Mouse (Mus musculus): ENCODE results near the gene Uncx. TPM values are rescaled to one million over a fixed set of nuclear protein-coding genes. Genes with fewer than 3 reads are reported as not detected.
A peak's percentile ranks its signal among the peaks of the same experiment; 100 is the strongest.

Uncx gene
- 0.09 TPM in 1 of 2 replicates, not detected in the other for polyA plus RNA-seq (2016; fragmentation: Nextera tagmentation; extraction: Ambion mirVana)

DNA sequence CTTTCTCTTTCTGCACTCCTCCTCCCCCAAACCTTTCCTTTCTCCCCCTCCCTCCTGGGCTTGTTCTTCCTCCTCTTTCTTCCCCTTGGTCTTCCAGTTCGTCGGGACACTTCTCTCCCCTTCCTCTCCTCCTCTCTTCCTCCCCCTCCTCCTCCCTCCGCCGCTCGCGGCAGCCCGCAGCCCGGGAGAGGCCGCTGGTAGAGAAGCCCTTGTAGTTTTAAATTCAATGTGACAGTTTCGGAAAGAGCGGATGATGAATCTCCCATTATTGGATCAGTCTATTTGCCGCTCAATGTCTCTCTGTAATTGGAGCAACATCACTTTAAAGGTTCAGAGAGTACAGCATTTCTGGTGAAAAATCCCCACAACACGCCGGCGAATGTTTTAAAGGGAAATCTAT is at the start of gene Uncx:
Gene Uncx, plus strand, starts transcription at position 281 of the 400 bp plus-strand sequence.
- WGBS = under 1% methylated on average over 15 of the region's 15 CpGs
- peaks cover 13% of the 10 kb centered on the region; the same call in 1 of the 2 replicates for H3K4me1 ChIP-seq (replicated peaks)
- H3K9me3 ChIP-seq (replicated peaks) = no peaks in the 10 kb centered on the region
- H3K9ac ChIP-seq = no peak within 1 kb of the TSS
- H3K27me3 ChIP-seq (replicated peaks) = peaks cover 85% of the 10 kb centered on the region
- H3K27ac ChIP-seq (ENCODE audit: poor library complexity, severe bottlenecking) = no peak within 1 kb of the TSS
- peak within 1 kb of the TSS; percentile 29; the same call in 1 of the 2 replicates for H3K4me2 ChIP-seq
- H3K36me3 ChIP-seq = no peaks in the 10 kb centered on the region
- no peak for ATAC-seq (ENCODE audit: insufficient number of reproducible peaks, low FRiP score)
- peak within 1 kb of the TSS; percentile 19 for H3K4me3 ChIP-seq

DNA sequence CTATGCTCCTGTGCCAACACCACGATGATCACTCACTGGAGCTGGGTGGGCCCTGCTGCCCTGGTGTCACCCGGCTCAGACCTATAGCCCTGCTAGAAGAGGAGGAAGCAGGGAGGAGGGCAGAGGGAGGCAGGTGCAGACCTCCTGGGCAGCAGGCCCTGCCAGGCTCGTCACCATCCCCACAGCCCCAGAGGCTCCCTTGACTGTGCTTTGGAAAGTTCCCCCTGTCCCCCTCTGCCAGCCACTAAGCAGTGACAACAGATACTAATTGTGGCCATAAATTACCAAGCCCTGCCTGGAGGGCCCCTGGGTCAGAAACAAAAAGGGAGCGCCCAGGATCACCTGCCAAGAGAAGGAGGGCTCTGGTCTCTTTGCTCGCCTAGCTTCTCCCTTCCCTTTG is 49.6 kb upstream of the Uncx start:
- Histone ChIP-seq H3K27ac (ENCODE audit: poor library complexity, severe bottlenecking) (no peak overlapping the region), H3K4me1 (replicated peaks) (peaks cover 7% of the 10 kb centered on the region; the same call in 1 of the 2 replicates), H3K9ac (no peak overlapping the region), H3K9me3 (replicated peaks) (no peaks in the 10 kb centered on the region), H3K27me3 (replicated peaks) (peaks cover 66% of the 10 kb centered on the region), H3K36me3 (no peaks in the 10 kb centered on the region), H3K4me3 (no peak overlapping the region), H3K4me2 (no peak overlapping the region)
- no peak for ATAC-seq (ENCODE audit: insufficient number of reproducible peaks, low FRiP score)
- 64% methylated on average over 5 of the region's 5 CpGs for WGBS

DNA sequence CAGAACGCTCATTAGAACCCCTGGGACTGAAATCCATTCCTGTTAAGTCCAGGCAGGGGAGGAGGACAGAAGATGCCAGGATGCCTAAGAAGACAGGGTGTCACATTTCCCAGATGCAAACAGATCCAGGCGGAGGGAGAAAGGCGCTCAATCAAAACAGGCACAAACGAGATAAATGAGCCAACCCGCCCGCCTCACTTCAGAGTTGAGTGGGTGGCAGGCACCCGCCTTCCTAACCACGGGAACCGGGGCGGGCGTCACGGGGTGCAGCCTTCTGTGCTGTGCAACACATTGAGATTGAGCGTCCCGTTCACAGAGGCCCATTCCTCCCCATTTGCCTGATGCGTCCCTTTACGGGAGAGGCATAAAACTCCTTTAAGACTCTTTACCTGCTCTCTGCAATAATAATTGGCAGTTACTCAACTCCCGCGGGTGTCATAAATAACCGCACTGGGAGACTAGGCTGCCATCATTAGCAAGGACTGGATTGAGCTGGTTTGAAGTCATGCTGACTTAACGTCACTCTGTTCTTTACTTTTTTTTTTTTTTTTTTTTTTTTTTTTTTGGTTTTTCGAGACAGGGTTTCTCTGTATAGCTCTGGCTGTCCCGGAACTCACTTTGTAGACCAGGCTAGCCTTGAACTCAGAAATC is 48.1 kb upstream of the Uncx start:
- Histone ChIP-seq H3K4me3 (no peak overlapping the region), H3K4me2 (0 out of 2 replicates have a peak overlapping the region, but pooled peaks have one; percentile 4), H3K27ac (ENCODE audit: poor library complexity, severe bottlenecking) (no peak overlapping the region), H3K9me3 (replicated peaks) (no peaks in the 10 kb centered on the region), H3K9ac (no peak overlapping the region), H3K4me1 (replicated peaks) (peaks cover 7% of the 10 kb centered on the region; the same call in 1 of the 2 replicates), H3K36me3 (no peaks in the 10 kb centered on the region), H3K27me3 (replicated peaks) (peaks cover 69% of the 10 kb centered on the region)
- ATAC-seq (ENCODE audit: insufficient number of reproducible peaks, low FRiP score) = no peak
- WGBS = 36% methylated on average over 22 of the region's 22 CpGs

DNA sequence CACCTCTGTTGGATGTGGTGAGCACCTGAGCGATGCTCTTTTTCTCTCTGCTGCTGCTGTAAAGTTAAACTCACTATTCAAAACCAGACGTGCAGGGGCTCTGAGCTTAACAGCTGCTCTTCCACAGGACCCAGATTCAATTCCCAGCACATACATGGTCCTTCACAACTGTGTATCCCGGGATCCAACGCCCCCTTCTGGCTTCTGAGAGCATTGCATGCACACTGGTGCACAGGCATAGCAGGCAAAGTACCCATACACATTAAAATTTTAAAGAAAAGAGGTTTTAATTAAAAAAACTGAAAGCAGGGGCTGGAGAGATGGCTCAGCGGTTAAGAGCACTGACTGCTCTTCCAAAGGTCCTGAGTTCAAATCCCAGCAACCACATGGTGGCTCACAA is 46.4 kb upstream of the Uncx start:
- no peaks in the 10 kb centered on the region for H3K9me3 ChIP-seq (replicated peaks)
- H3K36me3 ChIP-seq = no peaks in the 10 kb centered on the region
- 53% methylated on average over 5 of the region's 5 CpGs for WGBS
- H3K27me3 ChIP-seq (replicated peaks) = peaks cover 73% of the 10 kb centered on the region
- no peak overlapping the region for H3K27ac ChIP-seq (ENCODE audit: poor library complexity, severe bottlenecking)
- no peak overlapping the region for H3K9ac ChIP-seq
- no peak overlapping the region for H3K4me3 ChIP-seq
- no peak for ATAC-seq (ENCODE audit: insufficient number of reproducible peaks, low FRiP score)
- H3K4me1 ChIP-seq (replicated peaks) = peaks cover 7% of the 10 kb centered on the region; the same call in 1 of the 2 replicates
- H3K4me2 ChIP-seq = no peak overlapping the region

DNA sequence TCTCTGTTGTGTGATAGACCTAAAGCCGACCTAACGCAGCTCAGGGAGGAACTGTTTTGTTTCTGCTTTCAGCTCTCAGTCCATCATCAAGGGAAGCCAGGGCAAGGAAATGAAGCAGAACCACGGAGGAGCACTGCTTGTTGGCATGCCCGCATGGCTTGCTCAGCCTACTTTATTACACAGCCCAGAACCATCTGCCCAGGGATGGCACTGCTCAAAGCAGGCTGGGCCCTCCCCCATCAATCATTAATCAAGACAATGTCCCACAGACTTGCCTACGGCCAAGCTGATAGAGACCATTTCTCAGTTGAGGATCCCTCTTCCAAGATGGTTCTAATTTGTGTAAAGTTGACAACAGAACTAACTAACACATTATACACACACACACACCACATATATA is 44.5 kb upstream of the Uncx start:
- Histone ChIP-seq H3K27me3 (replicated peaks) (peaks cover 71% of the 10 kb centered on the region), H3K36me3 (no peaks in the 10 kb centered on the region), H3K4me1 (replicated peaks) (peaks cover 7% of the 10 kb centered on the region; the same call in 1 of the 2 replicates), H3K27ac (ENCODE audit: poor library complexity, severe bottlenecking) (no peak overlapping the region), H3K9ac (no peak overlapping the region), H3K4me2 (no peak overlapping the region), H3K9me3 (replicated peaks) (no peaks in the 10 kb centered on the region), H3K4me3 (no peak overlapping the region)
- WGBS = 45% methylated on average over 5 of the region's 5 CpGs
- ATAC-seq (ENCODE audit: insufficient number of reproducible peaks, low FRiP score) = no peak

DNA sequence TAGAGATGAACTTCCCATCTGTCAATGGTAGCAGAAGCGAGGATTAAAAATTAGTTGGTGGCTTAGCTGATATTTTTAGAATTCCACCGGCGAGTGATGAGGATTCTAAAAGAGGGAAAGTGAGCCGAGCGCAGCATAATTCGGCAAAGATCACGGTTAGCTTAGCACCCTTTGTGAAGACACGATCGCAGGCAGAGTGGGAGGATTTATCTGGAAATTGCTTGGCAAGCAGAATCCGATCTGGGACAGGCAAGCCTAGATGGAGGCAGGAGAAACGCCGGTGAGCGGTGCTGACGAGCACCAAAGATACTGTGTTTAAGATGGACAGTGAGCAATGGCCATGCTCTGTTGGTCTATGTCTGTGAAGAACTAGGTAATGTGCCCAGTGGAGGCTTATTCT is 41.0 kb upstream of the Uncx start:
- no peak overlapping the region for H3K27ac ChIP-seq (ENCODE audit: poor library complexity, severe bottlenecking)
- WGBS = 74% methylated on average over 14 of the region's 14 CpGs
- no peaks in the 10 kb centered on the region for H3K4me1 ChIP-seq (replicated peaks)
- H3K36me3 ChIP-seq = no peaks in the 10 kb centered on the region
- no peak for ATAC-seq (ENCODE audit: insufficient number of reproducible peaks, low FRiP score)
- peaks cover 54% of the 10 kb centered on the region for H3K27me3 ChIP-seq (replicated peaks)
- H3K4me3 ChIP-seq = no peak overlapping the region
- H3K4me2 ChIP-seq = no peak overlapping the region
- H3K9ac ChIP-seq = no peak overlapping the region
- no peaks in the 10 kb centered on the region for H3K9me3 ChIP-seq (replicated peaks)

DNA sequence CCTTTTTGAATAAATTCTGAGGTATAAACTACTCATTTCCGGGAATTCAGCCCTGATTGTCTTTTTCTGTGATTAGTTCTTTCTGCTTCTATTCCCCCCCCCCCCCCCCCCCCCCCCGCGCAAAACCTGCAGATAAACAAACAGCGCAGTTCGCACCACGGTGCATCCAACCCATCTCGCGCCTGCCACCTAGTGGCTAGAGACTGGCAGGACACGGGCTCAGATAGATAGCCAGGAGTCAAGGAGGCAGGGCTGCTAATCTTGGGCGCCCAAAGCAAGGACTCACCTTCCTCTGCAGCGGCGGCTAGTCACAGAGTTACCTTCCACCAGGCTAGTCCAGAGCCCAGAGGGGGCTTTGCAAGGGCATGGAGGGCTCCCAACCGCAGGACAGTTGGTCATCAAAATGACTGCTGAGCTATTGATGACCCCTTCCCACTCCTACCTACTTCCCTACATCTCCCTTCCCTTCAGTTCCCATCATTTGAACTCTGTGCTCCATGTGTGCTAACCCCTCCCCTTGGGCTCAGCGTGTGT is 38.2 kb upstream of the Uncx start:
- no peaks in the 10 kb centered on the region for H3K4me1 ChIP-seq (replicated peaks)
- peaks cover 58% of the 10 kb centered on the region for H3K27me3 ChIP-seq (replicated peaks)
- 8% methylated on average over 12 of the region's 14 CpGs for WGBS

DNA sequence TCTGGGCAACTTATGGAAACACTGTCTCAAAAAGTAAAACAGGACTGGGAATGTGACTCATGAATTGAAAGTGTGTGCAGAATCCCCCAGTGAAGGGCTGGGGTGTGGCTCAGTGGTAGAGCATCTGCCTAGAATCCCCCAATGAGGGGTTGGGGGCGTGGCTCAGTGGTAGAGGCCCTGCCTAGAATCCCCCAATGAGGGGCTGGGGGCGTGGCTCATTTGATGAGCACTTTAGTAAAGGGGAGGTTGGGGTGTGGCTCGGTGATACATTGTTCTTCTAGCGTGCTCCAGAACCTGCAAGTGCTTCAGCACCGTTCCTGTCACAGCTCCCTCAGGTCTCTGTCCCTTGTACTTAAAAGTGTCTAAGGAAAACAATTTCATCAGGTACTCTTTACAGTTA is 37.1 kb upstream of the Uncx start:
- ATAC-seq (ENCODE audit: insufficient number of reproducible peaks, low FRiP score) = no peak
- Histone ChIP-seq H3K4me2 (no peak overlapping the region), H3K4me3 (no peak overlapping the region), H3K36me3 (no peaks in the 10 kb centered on the region), H3K27me3 (replicated peaks) (peaks cover 59% of the 10 kb centered on the region), H3K27ac (ENCODE audit: poor library complexity, severe bottlenecking) (no peak overlapping the region), H3K9me3 (replicated peaks) (no peaks in the 10 kb centered on the region), H3K9ac (no peak overlapping the region), H3K4me1 (replicated peaks) (no peaks in the 10 kb centered on the region)
- WGBS = 20% methylated on average over 5 of the region's 5 CpGs

More for the DNA sequence above, 38.2 kb upstream of the Uncx start:
- H3K27ac ChIP-seq (ENCODE audit: poor library complexity, severe bottlenecking) = no peak overlapping the region
- no peaks in the 10 kb centered on the region for H3K9me3 ChIP-seq (replicated peaks)
- no peak for ATAC-seq (ENCODE audit: insufficient number of reproducible peaks, low FRiP score)
- H3K4me3 ChIP-seq = no peak overlapping the region
- no peaks in the 10 kb centered on the region for H3K36me3 ChIP-seq
- H3K9ac ChIP-seq = no peak overlapping the region
- no peak overlapping the region for H3K4me2 ChIP-seq

DNA sequence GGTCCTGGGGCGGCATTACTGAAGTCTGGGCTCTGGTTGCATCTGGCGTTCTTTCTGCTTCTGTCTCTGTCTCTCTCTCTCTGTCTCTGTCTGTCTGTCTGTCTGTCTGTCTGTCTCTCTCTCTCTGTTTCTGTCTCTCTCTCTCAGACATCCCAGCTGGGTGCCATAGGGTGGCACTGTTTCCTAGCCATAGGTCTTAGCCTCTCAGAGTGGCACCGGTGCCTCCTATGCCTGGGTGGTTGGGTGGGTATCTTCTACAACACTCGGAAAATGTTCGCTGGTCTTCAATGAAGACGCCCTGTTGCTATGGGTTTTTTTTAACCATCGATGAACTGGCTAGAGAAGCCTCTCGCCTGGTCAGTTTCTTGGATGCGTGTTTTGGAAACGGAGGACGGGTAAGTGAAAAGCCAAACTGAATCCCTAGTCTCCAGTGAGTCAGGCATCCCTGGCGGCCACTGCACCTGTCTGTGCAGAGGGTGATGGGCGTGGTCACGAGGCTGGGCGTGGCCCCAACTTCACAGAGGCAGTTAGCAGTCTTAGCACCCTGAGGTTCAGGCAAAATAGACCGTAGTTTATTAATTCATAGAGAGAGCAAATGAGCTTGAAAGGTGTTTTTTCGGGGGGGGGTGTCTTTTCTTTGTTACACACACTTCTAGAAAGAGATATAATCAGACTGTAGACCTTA is 32.5 kb upstream of the Uncx start:
- Histone ChIP-seq H3K36me3 (no peaks in the 10 kb centered on the region), H3K4me2 (no peak overlapping the region), H3K9me3 (replicated peaks) (no peaks in the 10 kb centered on the region; the same call in 1 of the 2 replicates), H3K4me1 (replicated peaks) (no peaks in the 10 kb centered on the region), H3K9ac (no peak overlapping the region), H3K27me3 (replicated peaks) (peaks cover 40% of the 10 kb centered on the region), H3K27ac (ENCODE audit: poor library complexity, severe bottlenecking) (no peak overlapping the region), H3K4me3 (no peak overlapping the region)
- WGBS = 18% methylated on average over 17 of the region's 17 CpGs
- ATAC-seq (ENCODE audit: insufficient number of reproducible peaks, low FRiP score) = no peak

DNA sequence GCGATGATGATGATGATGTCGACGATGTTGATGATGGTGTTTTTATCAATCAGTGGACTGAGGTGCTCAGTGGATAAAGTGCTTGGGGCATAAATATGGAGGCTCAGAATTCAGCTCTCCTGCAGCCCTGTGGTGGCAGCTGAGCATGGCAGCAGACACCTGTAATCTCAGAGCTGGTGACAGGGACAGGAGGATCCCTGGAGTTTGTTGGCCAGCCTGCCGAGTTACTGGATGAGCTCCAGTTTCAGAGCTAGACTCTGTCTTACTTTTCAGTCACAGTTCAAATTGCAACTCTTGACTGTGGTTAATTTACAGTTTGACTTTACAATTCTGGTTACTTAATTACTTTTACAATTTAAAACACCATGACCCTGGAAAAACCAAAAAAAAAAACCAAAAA is 31.1 kb upstream of the Uncx start:
- H3K4me3 ChIP-seq = no peak overlapping the region
- no peak overlapping the region for H3K9ac ChIP-seq
- no peaks in the 10 kb centered on the region; the same call in 1 of the 2 replicates for H3K9me3 ChIP-seq (replicated peaks)
- no peaks in the 10 kb centered on the region for H3K36me3 ChIP-seq
- no peak overlapping the region for H3K27ac ChIP-seq (ENCODE audit: poor library complexity, severe bottlenecking)
- no peaks in the 10 kb centered on the region for H3K4me1 ChIP-seq (replicated peaks)
- peaks cover 39% of the 10 kb centered on the region for H3K27me3 ChIP-seq (replicated peaks)
- WGBS = 76% methylated on average over 4 of the region's 4 CpGs
- ATAC-seq (ENCODE audit: insufficient number of reproducible peaks, low FRiP score) = no peak
- no peak overlapping the region for H3K4me2 ChIP-seq

DNA sequence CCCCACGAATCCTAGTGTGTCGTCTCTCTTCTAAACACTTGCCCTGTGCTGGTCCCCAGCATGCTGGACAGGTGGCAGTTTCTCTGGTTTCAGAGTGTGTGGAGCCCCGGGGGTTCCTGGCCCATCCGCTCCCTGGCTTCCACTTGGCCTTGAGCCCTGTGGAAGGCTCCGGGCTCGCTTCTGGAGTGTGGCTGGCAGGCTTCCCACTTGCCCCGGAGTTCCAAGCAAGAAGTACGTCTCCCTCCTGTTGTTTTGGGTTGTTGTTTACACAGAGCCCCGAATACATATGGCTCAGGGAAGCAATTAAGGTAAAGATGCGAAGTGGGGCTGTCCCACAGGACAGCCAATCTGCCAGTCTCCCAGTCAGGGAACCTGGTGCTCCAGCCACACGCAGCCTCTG is 27.0 kb upstream of the Uncx start:
- no peak overlapping the region for H3K27ac ChIP-seq (ENCODE audit: poor library complexity, severe bottlenecking)
- no peak overlapping the region for H3K4me2 ChIP-seq
- peaks cover 15% of the 10 kb centered on the region for H3K27me3 ChIP-seq (replicated peaks)
- peaks cover 17% of the 10 kb centered on the region for H3K4me1 ChIP-seq (replicated peaks)
- 36% methylated on average over 11 of the region's 11 CpGs for WGBS
- H3K36me3 ChIP-seq = no peaks in the 10 kb centered on the region
- H3K9me3 ChIP-seq (replicated peaks) = no peaks in the 10 kb centered on the region; the same call in 1 of the 2 replicates
- H3K9ac ChIP-seq = no peak overlapping the region
- no peak overlapping the region for H3K4me3 ChIP-seq
- ATAC-seq (ENCODE audit: insufficient number of reproducible peaks, low FRiP score) = no peak
